Mouse (Mus musculus) hindbrain, embryonic 14.5 days (tissue): Measurements from ENCODE around the gene Aipl1. TPM values are rescaled to one million over a fixed set of nuclear protein-coding genes. Genes with fewer than 3 reads are reported as not detected.
A peak's percentile ranks its signal among the peaks of the same experiment; 100 is the strongest.

Source experiments
- ATAC-seq: fragments of 200-750 bp; cut with Nextera tagmentation; 2 replicates; pipeline ENCODE4 v1.8.0; 2017; ENCODE audit warnings: moderate number of reproducible peaks, mild to moderate bottlenecking, moderate TSS enrichment, moderate library complexity; ENCODE audit not compliant: low FRiP score
- DNase-seq: peaks from one replicate; pipeline ENCODE4 v3.0.0-alpha.2; 2015; ENCODE audit warnings: low spot score
- H3K27ac ChIP-seq: fragments of 300-500 bp; sonication (generic); 2 replicates; pipeline ENCODE4 v1.5.1; 2014; ENCODE audit warnings: mild to moderate bottlenecking, moderate library complexity
- H3K27me3 ChIP-seq: fragments of 300-500 bp; sonication (generic); 2 replicates; pipeline ENCODE4 v1.6.1; 2014; ENCODE audit warnings: mild to moderate bottlenecking, low read length, mixed read lengths; ENCODE audit not compliant: control insufficient read depth, insufficient read depth
- H3K36me3 ChIP-seq: fragments of 300-500 bp; sonication (generic); replicated peaks from 2 replicates; pipeline ENCODE4 v1.6.1; 2014; ENCODE audit not compliant: control insufficient read depth, insufficient read depth
- H3K4me1 ChIP-seq: fragments of 300-500 bp; sonication (generic); replicated peaks from 2 replicates; pipeline ENCODE4 v1.6.1; 2014; ENCODE audit warnings: antibody characterized with exemption, low read length, mixed read lengths; ENCODE audit not compliant: control insufficient read depth, insufficient read depth
- H3K4me2 ChIP-seq: fragments of 300-500 bp; sonication (generic); replicated peaks from 2 replicates; pipeline ENCODE4 v1.6.1; 2014; ENCODE audit warnings: mild to moderate bottlenecking, moderate library complexity
- H3K4me3 ChIP-seq: fragments of 300-500 bp; sonication (generic); replicated peaks from 2 replicates; pipeline ENCODE4 v1.5.1; 2014; ENCODE audit warnings: mild to moderate bottlenecking, low read length
- H3K9ac ChIP-seq: fragments of 300-500 bp; sonication (generic); 2 replicates; pipeline ENCODE4 v1.6.1; 2014
- H3K9me3 ChIP-seq: fragments of 300-500 bp; sonication (generic); 2 replicates; pipeline ENCODE4 v1.6.1; 2016; ENCODE audit warnings: low read length; ENCODE audit not compliant: control insufficient read depth
- WGBS: fragments of 180-500 bp; shearing (Covaris S2); extraction: QIAGEN DNeasy Blood & Tissue Kit; methylation state at CpG from one replicate; pipeline ENCODE4 v1.1.7; 2014; 5-methylcytosine and 5-hydroxymethylcytosine counted together
- polyA plus RNA-seq: library from polyadenylated mRNA; unstranded; fragments of >200 nt; fragmentation: Nextera tagmentation; extraction: Ambion mirVana; gene quantifications from 2 replicates; pipeline ENCODE4 v1.2.1, GENCODE M21; 2014

Gene Aipl1
- polyA plus RNA-seq, 1 experiment from 2014 or later, result not detected

- no peak overlapping the region for H3K4me3 ChIP-seq
- peaks cover 32% of the 10 kb centered on the region for H3K4me1 ChIP-seq
- no peaks in the 10 kb centered on the region for H3K27me3 ChIP-seq
- no peaks in the 10 kb centered on the region for H3K36me3 ChIP-seq
- 76% methylated on average over 1 of the region's 1 CpGs for WGBS
- DNase-seq, result no peak
- H3K4me2 ChIP-seq, result no peak overlapping the region
- no peak overlapping the region for H3K9ac ChIP-seq
- peak overlapping the region; percentile 58 for H3K27ac ChIP-seq
- ATAC-seq, result no peak
- H3K9me3 ChIP-seq, result no peaks in the 10 kb centered on the region
These were observed 25.4 kb downstream of the Aipl1 start for GRCm38 (mm10) chr11:72011955-72012354.

GRCm38 (mm10) chr11:72010940-72011722 is 26.2 kb downstream of the Aipl1 start:
- Histone ChIP-seq H3K4me2 (no peak overlapping the region; the same call in 1 of the 2 replicates), H3K4me3 (no peak overlapping the region), H3K9ac (no peak overlapping the region), H3K27me3 (no peaks in the 10 kb centered on the region), H3K9me3 (no peaks in the 10 kb centered on the region), H3K27ac (peak overlapping the region; percentile 58), H3K36me3 (no peaks in the 10 kb centered on the region), H3K4me1 (peaks cover 32% of the 10 kb centered on the region)
- DNase-seq (no peak), ATAC-seq (peak; percentile 37)
- WGBS, result 49% methylated on average over 9 of the region's 9 CpGs

DNA sequence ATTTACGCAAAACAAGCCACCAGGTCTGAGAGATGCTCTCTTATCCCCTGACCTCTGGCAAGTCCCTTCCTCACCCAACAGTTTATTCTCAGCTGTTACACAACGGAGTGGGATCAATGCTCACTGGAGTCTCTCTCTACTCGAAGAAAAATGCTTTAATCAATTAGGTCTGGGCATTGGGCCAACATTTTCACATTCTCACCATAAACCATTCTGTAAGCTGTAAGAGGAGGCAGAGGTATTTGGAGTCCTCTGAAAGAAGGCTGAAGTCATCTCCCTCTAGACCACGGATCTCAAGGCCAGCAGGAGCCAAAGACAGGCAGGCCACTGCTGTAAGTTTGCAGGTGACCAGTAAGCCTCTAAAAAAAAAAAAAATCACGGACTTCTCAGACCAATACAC is 26.9 kb downstream of the Aipl1 start:
- Histone ChIP-seq H3K4me3 (no peak overlapping the region), H3K36me3 (no peaks in the 10 kb centered on the region), H3K27ac (0 out of 2 replicates have a peak overlapping the region, but pooled peaks have one; percentile 58), H3K4me1 (peaks cover 32% of the 10 kb centered on the region), H3K4me2 (no peak overlapping the region), H3K27me3 (no peaks in the 10 kb centered on the region), H3K9me3 (no peaks in the 10 kb centered on the region), H3K9ac (no peak overlapping the region)
- peak; percentile 78 for DNase-seq
- 43% methylated on average over 5 of the region's 5 CpGs for WGBS
- ATAC-seq, result no peak; the same call in 1 of the 2 replicates

DNA sequence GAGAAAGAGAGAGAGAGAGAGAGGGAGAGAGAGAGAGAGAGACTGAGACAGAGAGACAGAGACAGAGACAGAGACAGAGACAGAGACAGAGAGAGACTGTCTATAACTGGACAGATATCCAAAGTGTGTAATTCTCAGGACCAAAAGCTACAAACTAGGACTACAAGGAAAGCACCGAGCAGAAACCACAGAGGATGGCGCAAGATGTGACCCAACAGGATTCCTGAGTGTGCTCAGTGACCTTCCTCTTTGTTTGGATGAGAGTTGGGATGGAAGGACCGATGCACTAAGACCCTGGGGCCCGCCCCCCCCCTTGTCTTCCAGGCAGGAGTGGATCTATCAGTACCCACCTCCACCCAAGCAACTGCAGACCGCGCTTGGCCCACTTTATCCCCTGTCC is 31.8 kb downstream of the Aipl1 start:
- peaks cover 18% of the 10 kb centered on the region for H3K4me1 ChIP-seq
- no peak overlapping the region for H3K27ac ChIP-seq
- DNase-seq, result no peak
- no peak overlapping the region for H3K4me2 ChIP-seq
- H3K36me3 ChIP-seq, result no peaks in the 10 kb centered on the region
- no peak overlapping the region for H3K4me3 ChIP-seq
- no peaks in the 10 kb centered on the region for H3K27me3 ChIP-seq
- ATAC-seq, result no peak
- no peaks in the 10 kb centered on the region for H3K9me3 ChIP-seq
- H3K9ac ChIP-seq, result no peak overlapping the region
- WGBS, result 89% methylated on average over 6 of the region's 6 CpGs

GRCm38 (mm10) chr11:72003171-72003570 is 34.1 kb downstream of the Aipl1 start:
- no peak overlapping the region for H3K4me2 ChIP-seq
- H3K9ac ChIP-seq, result no peak overlapping the region
- 0 out of 2 replicates have a peak, but pooled peaks cover 8% of the 10 kb centered on the region for H3K4me1 ChIP-seq
- no peaks in the 10 kb centered on the region for H3K36me3 ChIP-seq
- H3K9me3 ChIP-seq, result no peaks in the 10 kb centered on the region
- no peaks in the 10 kb centered on the region for H3K27me3 ChIP-seq
- no peak overlapping the region for H3K27ac ChIP-seq
- no peak for DNase-seq
- 44% methylated on average over 9 of the region's 9 CpGs for WGBS
- ATAC-seq, result no peak
- no peak overlapping the region for H3K4me3 ChIP-seq

DNA sequence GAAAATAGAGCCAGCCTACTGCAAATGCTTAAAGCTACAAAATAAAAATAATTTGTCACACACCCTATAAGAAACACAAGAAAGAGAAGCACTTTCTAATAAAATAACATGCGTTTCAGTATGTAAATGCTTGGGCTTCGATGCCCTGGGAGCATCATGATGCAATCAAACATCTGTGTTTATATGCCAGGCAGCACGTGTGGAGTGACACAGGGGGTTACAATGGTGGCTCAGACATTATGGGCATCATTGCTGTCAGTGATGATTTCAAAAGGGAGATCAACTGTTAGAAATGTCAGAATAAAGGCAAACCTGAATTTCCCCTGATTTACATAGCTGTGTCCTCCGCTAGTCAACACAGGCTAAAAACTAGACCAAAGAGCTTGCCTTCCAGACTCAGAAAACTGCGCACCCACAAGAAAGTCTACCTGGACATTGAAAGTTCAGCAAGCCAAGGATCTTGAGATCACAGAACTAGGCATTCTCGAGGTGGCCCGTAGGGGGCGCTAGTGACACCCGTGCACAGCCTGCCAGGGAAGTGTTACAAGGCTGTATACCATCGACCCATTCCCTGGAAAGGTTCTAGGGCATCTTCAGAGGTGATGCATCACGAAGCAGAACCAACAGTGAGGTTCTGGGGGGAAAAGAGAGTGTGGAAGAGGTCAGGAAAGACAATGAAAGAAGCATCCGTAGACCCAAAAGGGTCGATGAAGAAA is 35.0 kb downstream of the Aipl1 start:
- WGBS, result 50% methylated on average over 13 of the region's 13 CpGs
- no peak for ATAC-seq
- Histone ChIP-seq H3K9me3 (no peaks in the 10 kb centered on the region), H3K4me1 (0 out of 2 replicates have a peak, but pooled peaks cover 4% of the 10 kb centered on the region), H3K27me3 (no peaks in the 10 kb centered on the region), H3K4me2 (no peak overlapping the region), H3K4me3 (no peak overlapping the region), H3K9ac (no peak overlapping the region), H3K27ac (no peak overlapping the region), H3K36me3 (no peaks in the 10 kb centered on the region)
- DNase-seq, result no peak

DNA sequence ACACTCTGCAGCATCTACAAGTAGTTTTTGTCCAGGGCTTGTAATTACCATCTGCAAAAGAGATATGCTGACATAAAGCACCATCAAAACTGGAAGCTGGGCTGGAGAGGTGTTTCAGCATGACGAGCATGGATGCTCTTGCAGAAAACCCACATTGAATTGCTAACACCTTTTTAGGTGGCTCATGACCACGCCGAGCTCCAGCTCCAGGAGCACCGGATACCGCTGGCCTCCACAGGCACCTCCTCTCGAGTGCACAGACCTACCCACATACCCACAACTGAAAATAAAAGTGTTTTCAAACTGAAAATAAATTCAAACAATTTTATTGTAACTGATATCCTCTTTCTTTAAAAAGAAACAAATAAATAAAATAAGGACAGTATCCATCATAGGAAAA is 37.1 kb downstream of the Aipl1 start:
- Histone ChIP-seq H3K36me3 (no peaks in the 10 kb centered on the region), H3K27ac (no peak overlapping the region), H3K4me1 (peaks cover 23% of the 10 kb centered on the region), H3K9ac (no peak overlapping the region), H3K9me3 (no peaks in the 10 kb centered on the region), H3K4me2 (no peak overlapping the region), H3K27me3 (no peaks in the 10 kb centered on the region), H3K4me3 (no peak overlapping the region)
- WGBS, result 92% methylated on average over 6 of the region's 6 CpGs
- no peak for DNase-seq
- no peak for ATAC-seq

- Histone ChIP-seq H3K4me3 (no peak overlapping the region), H3K4me2 (peak overlapping the region; percentile 24), H3K27me3 (no peaks in the 10 kb centered on the region), H3K36me3 (no peaks in the 10 kb centered on the region), H3K9ac (peak overlapping the region; percentile 16; the same call in 1 of the 2 replicates), H3K4me1 (peaks cover 19% of the 10 kb centered on the region), H3K9me3 (no peaks in the 10 kb centered on the region), H3K27ac (0 out of 2 replicates have a peak overlapping the region, but pooled peaks have one; percentile 38)
- WGBS, result 39% methylated on average over 11 of the region's 11 CpGs
- no peak for ATAC-seq
- peak; percentile 43 for DNase-seq
These were observed 40.5 kb downstream of the Aipl1 start for GRCm38 (mm10) chr11:71996805-71997204.

DNA sequence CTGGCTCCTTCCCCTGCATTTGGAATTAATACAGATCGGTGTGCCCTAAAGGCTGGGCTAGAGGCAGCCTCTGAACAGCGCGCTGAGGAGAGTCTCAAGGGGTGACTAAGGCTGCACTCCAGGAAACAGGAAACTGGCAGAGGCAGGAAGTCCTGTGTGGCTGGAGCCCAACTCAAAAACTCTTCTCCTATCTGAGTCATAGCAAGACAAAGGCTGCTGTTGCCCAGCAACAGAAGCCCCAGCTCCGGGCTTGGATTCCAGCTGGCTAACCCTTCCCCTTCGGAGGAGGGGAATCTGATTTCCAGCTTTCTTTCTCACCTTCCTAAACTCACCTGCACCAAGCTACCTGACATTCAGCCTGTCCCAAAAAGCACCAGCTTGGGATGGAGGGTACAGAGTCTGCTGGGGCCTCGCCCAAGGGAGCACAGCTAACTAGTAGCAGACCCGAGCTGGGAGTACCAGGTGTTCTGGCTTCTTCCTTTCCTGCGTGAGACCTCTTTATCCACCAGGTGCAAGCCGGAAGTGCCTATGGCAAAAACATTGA is 41.3 kb downstream of the Aipl1 start:
- Histone ChIP-seq H3K4me1 (peaks cover 19% of the 10 kb centered on the region), H3K27me3 (no peaks in the 10 kb centered on the region), H3K4me3 (no peak overlapping the region), H3K36me3 (no peaks in the 10 kb centered on the region), H3K4me2 (peak overlapping the region; percentile 37), H3K9ac (peak overlapping the region; percentile 38), H3K27ac (peak overlapping the region; percentile 59; the same call in 1 of the 2 replicates), H3K9me3 (no peaks in the 10 kb centered on the region)
- ATAC-seq (peak; percentile 72), DNase-seq (peak; percentile 71)
- WGBS, result 23% methylated on average over 9 of the region's 9 CpGs
